Mouse (Mus musculus) bone marrow, adult 2 months (tissue): ENCODE data around the gene Rhbg.

Experiments used
- CTCF ChIP-seq: fragments of 200-500 bp; IDR thresholded peaks from 2 replicates; pipeline ENCODE4 v1.5.1; 2011; ENCODE audit warnings: low read length, control low read depth; ENCODE audit not compliant: control insufficient read depth, insufficient read depth
- POLR2A ChIP-seq: fragments of 200-500 bp; IDR thresholded peaks from 2 replicates; pipeline ENCODE4 v1.6.1; 2011; ENCODE audit warnings: low read depth, mild to moderate bottlenecking, control low read depth, low read length, borderline replicate concordance; ENCODE audit not compliant: control insufficient read depth

- TF ChIP-seq POLR2A (no peak), CTCF (no peak)
Observed at GRCm38 (mm10) chr3:88232851-88233649, 21.5 kb downstream of the Rhbg start.
